Mouse (Mus musculus) layer of hippocampus, adult 18-20 months (tissue): Measurements from ENCODE around the gene Ccnb2. TPM values are rescaled to one million over a fixed set of nuclear protein-coding genes. Genes with fewer than 3 reads are reported as not detected.

Experiments
- DNase-seq, 2 experiments: peaks; one replicate each; pipeline ENCODE4 v3.0.0; 2022; ENCODE audit warnings: low spot score in 2 of 2
- microRNA-seq, 2 experiments: library from miRNA; unstranded; fragments of <30 nt; microRNA quantifications; one replicate each; pipeline ENCODE4 v1.2.0; 2021
- total RNA-seq, 2 experiments: library from RNA; stranded (reverse); gene quantifications; 2 replicates each; pipeline ENCODE4 v1.2.3; 2021

The Ccnb2 gene
- total RNA-seq, 2 experiments from 2014 or later = 1.1 to 1.2 TPM

DNA sequence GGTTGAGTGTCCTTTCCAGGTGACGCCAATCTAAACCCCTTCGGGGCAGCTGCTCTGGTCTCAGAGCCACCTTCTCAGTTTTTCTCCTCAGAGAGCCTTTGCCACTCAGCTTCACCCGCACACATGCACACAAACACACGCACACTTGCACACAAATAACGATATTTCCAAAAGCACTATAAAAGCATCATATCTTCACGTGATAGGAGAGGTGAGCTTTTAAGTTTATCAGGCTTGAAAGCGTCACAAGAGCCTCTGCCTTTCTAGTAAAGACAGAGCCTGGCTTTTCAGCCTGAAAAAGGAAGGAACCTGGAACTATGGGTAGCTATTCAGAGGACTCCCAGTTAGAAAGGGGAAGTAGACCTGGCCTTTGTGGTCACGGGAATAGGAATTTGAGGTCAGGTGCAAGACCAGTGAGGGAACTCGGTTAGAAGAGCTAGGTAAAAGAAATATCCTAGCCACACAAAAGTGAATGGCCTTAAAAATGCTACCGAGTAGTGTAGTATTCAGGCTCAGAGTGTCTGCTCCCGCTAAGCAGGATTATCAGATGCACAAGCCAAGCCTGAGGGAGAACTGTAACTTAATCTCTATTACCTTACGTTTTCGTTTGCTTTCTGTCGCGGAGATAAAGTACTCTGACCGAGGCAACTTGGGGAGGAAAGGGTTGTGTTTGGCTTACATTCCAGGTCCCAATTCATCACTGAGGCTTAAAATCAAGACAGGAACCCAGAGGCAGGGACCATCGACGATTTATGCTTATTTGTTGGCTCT, 36.2 kb downstream of the Ccnb2 start:
- no peak for DNase-seq

DNA sequence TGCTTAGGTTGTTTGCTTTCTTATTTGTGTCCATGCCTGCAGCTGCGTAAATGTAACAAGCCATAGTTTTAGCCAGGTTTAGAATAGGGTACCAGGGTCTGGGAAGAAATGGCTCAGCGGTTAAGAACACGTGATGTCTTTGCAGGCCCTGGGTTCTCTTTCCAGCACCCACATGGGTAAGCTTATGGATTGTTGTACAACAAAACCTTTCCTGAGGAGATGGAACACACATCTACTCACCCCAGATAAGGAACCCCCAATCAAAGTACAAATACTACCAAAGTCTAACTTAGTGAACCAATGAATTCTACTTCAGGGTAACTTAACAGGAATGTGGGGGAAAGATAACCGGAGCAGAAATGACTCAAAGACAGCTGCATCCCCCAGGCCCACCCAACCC, 36.9 kb downstream of the Ccnb2 start:
- DNase-seq = no peak

DNA sequence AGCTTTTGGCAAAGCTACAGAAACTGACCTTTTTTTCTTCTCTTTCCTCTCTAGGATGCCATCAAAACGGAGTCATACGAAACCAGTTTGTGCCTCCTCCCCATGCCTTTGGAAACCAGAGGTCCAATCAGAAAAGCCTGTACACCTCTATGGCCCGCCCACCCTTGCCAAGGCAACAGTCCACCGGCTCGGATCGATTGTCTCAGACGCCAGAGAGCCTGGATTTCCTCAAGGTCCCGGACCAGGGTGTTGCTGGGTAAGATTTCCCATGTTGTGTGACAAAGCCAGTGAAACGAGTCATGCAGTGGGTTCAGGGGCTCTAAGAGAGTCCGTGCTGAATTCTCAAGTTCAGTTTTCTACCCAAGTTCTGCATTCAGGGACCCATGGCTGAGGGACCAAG, 37.6 kb downstream of the Ccnb2 start:
- no peak for DNase-seq

DNA sequence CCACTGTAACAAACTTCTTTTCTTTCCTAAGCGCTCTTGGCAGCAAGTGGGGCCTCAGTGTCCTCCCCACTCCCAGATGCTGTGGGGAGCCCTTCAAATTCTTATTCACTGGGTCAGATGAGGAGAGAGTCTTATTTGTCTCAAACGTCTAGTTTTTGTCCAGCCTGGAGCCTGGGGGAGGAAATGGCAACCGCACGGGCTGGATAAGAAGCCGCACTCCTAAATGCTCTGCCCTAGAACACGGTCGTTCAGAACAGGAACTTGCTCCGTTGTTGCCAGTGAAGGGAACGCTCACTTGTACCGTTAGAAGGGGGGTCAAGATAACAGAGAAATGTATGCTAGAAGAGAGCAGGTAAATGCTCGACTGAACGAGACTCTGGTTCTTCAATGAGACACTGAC, 39.3 kb downstream of the Ccnb2 start:
- no peak for DNase-seq

- no peak for DNase-seq
Measured at GRCm38 (mm10) chr9:70379502-70380467, 41.6 kb downstream of the Ccnb2 start.

DNA sequence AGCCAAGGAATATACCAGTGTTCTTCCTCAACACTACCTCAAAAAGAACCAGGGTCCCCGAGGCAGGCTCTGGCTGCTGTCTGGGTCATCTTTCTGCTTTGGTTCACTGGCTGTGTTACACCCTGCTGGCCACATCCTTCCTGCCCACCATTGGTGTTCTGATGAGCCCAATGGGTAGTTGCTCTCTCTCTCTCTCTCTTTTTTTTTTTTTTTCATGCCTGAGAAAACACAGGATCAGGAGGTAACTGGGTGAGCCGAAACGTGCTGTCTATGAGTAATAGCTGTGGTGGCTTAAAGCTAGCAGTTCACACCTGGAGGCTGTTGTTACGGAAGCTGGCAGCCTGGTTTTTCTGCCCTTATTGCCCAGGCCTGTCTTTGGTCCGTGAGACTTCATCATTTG, 49.7 kb downstream of the Ccnb2 start:
- DNase-seq = no peak

- DNase-seq = peak in 1 of 2 experiments; percentile 8
Measured at GRCm38 (mm10) chr9:70366898-70367297, 54.4 kb downstream of the Ccnb2 start.

GRCm38 (mm10) chr9:70365915-70366314, 55.4 kb downstream of the Ccnb2 start:
- peak in 1 of 2 experiments; percentile 15 for DNase-seq

DNA sequence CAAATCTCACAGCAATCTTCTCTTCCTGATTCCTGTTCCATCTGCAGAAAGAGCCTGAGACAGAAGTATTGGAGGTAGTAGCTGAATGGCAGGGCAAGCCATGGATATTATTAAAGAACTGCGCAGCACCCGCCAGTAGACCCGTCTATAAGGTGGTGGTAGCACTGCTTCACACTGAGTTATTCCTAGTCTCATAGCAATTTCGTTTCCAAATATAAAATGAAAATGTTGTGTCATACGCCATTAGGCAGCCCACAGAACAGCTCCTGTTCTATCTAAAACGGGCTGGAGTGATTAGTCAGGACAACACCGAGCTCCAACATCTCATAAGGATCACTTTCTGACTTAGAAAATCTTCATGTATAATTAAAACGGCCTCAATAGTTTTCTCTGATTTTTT, 56.6 kb downstream of the Ccnb2 start:
- DNase-seq = peak; percentile 10 to 30

DNA sequence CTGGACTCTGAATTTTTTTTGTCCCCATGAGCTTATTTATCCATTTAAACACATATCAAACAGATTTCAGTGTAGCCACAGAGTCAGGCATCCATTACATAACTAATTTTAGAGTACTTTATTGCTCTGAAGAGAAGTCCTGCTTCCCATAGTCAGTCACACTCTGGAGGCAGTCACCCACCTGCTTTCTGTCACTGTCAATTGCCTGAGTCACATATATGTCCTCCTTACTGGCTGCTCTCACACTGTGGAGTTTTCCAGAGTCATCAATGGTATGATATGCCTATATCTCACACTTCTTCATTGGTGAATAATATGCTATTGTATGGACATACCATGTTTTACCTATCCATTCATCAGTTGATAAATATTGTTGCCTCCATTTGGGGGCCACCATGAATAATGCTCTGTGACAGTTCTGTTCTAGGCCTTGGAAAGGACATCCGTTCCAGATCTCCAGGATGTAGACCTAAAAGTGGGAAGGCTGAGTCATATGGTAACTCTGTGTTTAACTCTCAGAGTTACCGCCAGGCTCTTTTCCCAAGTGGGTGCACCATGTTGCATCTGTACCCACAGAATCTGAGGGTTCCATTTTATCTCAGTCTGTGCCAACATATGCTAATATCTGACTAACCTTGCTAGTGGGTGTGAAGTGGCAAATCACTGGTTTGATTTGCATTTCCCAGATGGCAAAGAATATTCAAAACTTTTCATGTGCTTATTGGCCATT, 61.8 kb downstream of the Ccnb2 start:
- peak; percentile 44 to 72 for DNase-seq

Small RNA genes lying within 50 kb of the gene (microRNA-seq; reads per million reads assigned to microRNA genes)
- 0.49 to 0.78 reads per million in 2 experiments for gene Mir5626

Other genes starting within 250 kb of the Ccnb2 start
- gene Myo1e, start 214.2 kb downstream of the Ccnb2 start, total RNA-seq = 1 to 10 TPM; 9.0 to 9.6 TPM
- 10 to 100 TPM; 39.8 to 40.4 TPM for gene Rnf111, start 82.2 kb upstream of the Ccnb2 start, total RNA-seq
- 10 to 100 TPM; 48.5 to 53.5 TPM for gene Sltm, start 121.2 kb upstream of the Ccnb2 start, total RNA-seq
- gene Gm10642, start 234.7 kb upstream of the Ccnb2 start, total RNA-seq = 1 to 10 TPM in 1 of 2 experiments, under 1 TPM in 1; 0.84 to 1.3 TPM
- 10 to 100 TPM; 33.7 to 35.3 TPM for gene Mindy2, start 235.6 kb upstream of the Ccnb2 start, total RNA-seq